Mouse (Mus musculus): ENCODE measurements at regions not wholly inside any gene's neighbourhood (a gene's known extent, or its start where the extent isn't known, plus 50 kb on each side); places are given as distances from the start of the nearest gene placed in this dataset.

DNA sequence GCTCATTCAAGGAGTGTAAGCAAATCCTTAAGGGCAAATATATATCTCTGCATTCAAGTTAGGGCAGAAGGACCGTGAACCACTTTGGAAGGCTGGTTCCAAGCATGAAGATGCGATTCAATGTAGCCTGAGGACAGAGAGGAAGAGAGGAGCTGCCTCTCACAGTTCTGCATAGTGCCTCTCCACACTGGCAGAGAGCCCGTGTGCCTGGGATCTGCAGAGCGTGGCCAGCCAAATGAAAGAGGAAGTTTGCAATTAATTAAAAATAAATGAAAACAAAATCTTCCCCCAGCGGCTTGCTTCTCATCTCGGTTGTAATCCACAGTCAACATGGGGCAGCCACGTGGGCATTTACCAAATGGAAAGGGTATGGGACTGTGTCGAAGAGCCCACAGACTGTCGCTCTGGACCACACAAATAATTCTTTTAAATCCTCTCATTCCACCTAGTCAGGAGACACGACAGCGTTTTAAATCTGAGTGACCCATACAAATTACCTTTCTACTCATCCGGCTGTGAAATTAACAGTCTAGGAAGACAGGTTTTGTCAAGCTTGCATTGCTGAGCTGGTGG is 129.1 kb upstream of the Col1a2 start:
- no peaks in the 10 kb centered on the region for H3K4me1 ChIP-seq (ENCODE audit: control insufficient read depth, insufficient read depth, low read length)
- 64% methylated on average over 12 of the region's 12 CpGs for WGBS
- H3K36me3 ChIP-seq (ENCODE audit: control insufficient read depth, insufficient read depth, low read length): no peaks in the 10 kb centered on the region
- ATAC-seq: 0 out of 2 replicates have a peak, but pooled peaks have one; percentile 51
- no peaks in the 10 kb centered on the region for H3K9me3 ChIP-seq (replicated peaks; ENCODE audit: control insufficient read depth, low read length, poor library complexity, severe bottlenecking)
- no peak overlapping the region for H3K4me2 ChIP-seq (ENCODE audit: low read length)
- H3K27me3 ChIP-seq (ENCODE audit: control insufficient read depth, insufficient read depth, low read depth, low read length): no peaks in the 10 kb centered on the region
- no peak overlapping the region for H3K27ac ChIP-seq (ENCODE audit: low read length)
- no peak overlapping the region for H3K9ac ChIP-seq (ENCODE audit: low read depth, low read length)
- no peak overlapping the region for H3K4me3 ChIP-seq (ENCODE audit: low read depth, low read length)

DNA sequence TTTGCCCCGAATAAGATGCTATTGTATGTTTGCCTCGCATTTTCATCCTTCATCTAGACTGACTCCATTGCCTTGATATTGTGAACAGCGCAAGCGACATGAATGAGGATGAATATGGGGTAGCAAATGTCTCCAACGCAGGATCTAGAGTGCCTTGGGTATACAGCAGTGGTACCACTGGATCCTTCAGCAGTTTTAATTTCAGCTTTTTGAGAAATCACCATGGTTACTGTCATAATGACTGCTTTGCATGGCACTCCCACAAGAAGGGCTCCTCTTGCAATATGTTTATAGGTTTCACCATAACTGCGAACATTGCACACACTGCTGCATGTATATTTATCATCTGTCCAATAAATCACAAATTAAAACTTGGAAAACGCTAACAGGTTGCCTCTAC is 107.8 kb upstream of the Col1a2 start:
- H3K4me3 ChIP-seq (ENCODE audit: low read depth, low read length): no peak overlapping the region
- peaks cover 15% of the 10 kb centered on the region for H3K4me1 ChIP-seq (ENCODE audit: control insufficient read depth, insufficient read depth, low read length)
- no peaks in the 10 kb centered on the region for H3K36me3 ChIP-seq (ENCODE audit: control insufficient read depth, insufficient read depth, low read length)
- H3K9ac ChIP-seq (ENCODE audit: low read depth, low read length): no peak overlapping the region
- H3K4me2 ChIP-seq (ENCODE audit: low read length): no peak overlapping the region
- no peaks in the 10 kb centered on the region for H3K27me3 ChIP-seq (ENCODE audit: control insufficient read depth, insufficient read depth, low read depth, low read length)
- no peaks in the 10 kb centered on the region for H3K9me3 ChIP-seq (replicated peaks; ENCODE audit: control insufficient read depth, low read length, poor library complexity, severe bottlenecking)
- 65% methylated on average over 7 of the region's 7 CpGs for WGBS
- H3K27ac ChIP-seq (ENCODE audit: low read length): no peak overlapping the region
- peak; percentile 26; the same call in 1 of the 2 replicates for ATAC-seq

DNA sequence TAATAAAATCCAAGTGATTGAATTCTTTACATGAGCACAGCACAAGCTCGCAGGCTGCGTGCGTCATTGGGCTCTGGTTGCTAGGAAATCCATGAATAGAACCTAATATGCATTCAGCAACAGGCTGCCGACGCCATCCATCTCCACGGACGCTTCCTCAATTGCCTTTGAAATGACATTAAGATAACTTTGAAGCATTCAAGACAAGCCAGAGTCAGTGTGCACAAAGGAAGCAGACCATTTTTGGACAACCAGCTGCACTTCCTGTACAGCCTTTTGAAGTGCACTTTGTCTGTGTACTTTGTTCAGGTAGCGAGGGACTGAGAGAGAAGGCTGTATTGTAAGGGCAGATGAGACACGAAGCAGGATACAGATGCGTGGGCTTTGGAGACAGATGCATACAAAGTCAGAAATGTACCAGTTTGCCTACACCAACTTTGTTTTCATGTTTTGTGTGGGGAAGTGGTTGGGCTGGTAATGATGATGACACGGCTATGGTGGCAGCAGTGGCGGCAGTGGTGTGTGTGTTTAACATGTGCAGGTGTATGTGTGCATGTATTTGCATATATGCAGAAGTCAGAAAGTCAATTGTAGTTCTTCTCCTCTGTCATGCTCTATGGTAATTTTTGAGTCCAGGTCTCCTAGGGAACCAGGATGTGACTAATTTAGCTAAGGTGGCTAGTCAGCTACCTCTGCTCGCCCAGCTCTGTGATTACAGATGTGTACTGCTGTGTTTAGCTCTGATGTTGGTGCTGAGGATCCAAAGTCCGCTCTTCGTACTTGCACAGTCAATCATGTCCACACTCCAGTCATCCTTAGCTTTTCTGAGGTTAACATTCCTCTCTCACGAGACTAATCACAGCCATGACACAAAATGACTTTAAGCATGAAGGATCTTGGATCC is 106.7 kb upstream of the Col1a2 start:
- peaks cover 15% of the 10 kb centered on the region for H3K4me1 ChIP-seq (ENCODE audit: control insufficient read depth, insufficient read depth, low read length)
- WGBS: 37% methylated on average over 16 of the region's 16 CpGs
- ATAC-seq: peak; percentile 79
- H3K9me3 ChIP-seq (replicated peaks; ENCODE audit: control insufficient read depth, low read length, poor library complexity, severe bottlenecking): no peaks in the 10 kb centered on the region
- no peaks in the 10 kb centered on the region for H3K27me3 ChIP-seq (ENCODE audit: control insufficient read depth, insufficient read depth, low read depth, low read length)
- H3K27ac ChIP-seq (ENCODE audit: low read length): no peak overlapping the region
- H3K36me3 ChIP-seq (ENCODE audit: control insufficient read depth, insufficient read depth, low read length): no peaks in the 10 kb centered on the region
- peak overlapping the region; percentile 45 for H3K4me2 ChIP-seq (ENCODE audit: low read length)
- H3K4me3 ChIP-seq (ENCODE audit: low read depth, low read length): peak overlapping the region; percentile 4; the same call in 1 of the 2 replicates
- no peak overlapping the region for H3K9ac ChIP-seq (ENCODE audit: low read depth, low read length)

DNA sequence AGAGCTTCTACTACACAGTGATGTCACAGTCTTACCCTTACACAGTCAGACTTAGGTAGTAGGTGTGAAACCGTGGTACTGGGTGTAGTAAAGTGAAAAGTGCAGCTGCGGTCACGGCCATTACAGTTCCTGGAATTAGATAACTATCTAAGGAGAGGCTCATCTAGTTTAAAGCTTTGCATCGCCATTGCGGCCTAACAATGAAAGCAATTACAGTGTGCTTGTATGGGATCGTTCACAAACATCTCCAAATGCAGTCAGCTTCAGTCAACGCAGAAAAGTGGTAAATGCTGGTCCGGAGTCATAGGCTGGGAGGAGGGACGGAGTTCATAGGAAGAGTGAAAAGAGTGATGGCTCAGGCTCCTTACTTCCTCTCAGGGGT is 106.0 kb upstream of the Col1a2 start:
- 87% methylated on average over 9 of the region's 9 CpGs for WGBS
- Histone ChIP-seq H3K36me3 (ENCODE audit: control insufficient read depth, insufficient read depth, low read length) (no peaks in the 10 kb centered on the region), H3K4me2 (ENCODE audit: low read length) (no peak overlapping the region), H3K4me1 (ENCODE audit: control insufficient read depth, insufficient read depth, low read length) (peaks cover 15% of the 10 kb centered on the region), H3K27me3 (ENCODE audit: control insufficient read depth, insufficient read depth, low read depth, low read length) (no peaks in the 10 kb centered on the region), H3K4me3 (ENCODE audit: low read depth, low read length) (no peak overlapping the region), H3K9ac (ENCODE audit: low read depth, low read length) (no peak overlapping the region), H3K27ac (ENCODE audit: low read length) (no peak overlapping the region), H3K9me3 (replicated peaks; ENCODE audit: control insufficient read depth, low read length, poor library complexity, severe bottlenecking) (no peaks in the 10 kb centered on the region)
- no peak for ATAC-seq

DNA sequence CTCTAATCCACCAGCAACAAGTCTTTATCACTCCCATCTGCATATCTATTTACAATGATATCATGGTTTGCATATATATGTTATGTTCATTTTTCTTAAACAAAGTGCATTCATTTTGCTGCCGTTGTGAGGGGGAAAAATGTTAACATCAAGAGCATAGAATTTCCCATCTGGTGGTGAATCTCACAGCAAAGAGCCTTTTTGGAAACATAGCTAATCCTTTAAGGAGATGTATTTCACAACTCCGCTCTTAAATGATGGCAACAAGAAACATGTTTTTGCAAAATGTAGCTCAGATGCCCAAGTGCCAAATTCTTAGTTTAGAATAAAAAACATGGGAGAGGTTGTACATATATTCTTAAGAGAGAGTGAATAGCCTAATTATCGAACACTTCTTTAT is 99.3 kb upstream of the Col1a2 start:
- Histone ChIP-seq H3K27me3 (ENCODE audit: control insufficient read depth, insufficient read depth, low read depth, low read length) (no peaks in the 10 kb centered on the region), H3K9ac (ENCODE audit: low read depth, low read length) (no peak overlapping the region), H3K9me3 (replicated peaks; ENCODE audit: control insufficient read depth, low read length, poor library complexity, severe bottlenecking) (no peaks in the 10 kb centered on the region), H3K4me3 (ENCODE audit: low read depth, low read length) (no peak overlapping the region), H3K27ac (ENCODE audit: low read length) (no peak overlapping the region), H3K4me2 (ENCODE audit: low read length) (no peak overlapping the region), H3K4me1 (ENCODE audit: control insufficient read depth, insufficient read depth, low read length) (no peaks in the 10 kb centered on the region), H3K36me3 (ENCODE audit: control insufficient read depth, insufficient read depth, low read length) (no peaks in the 10 kb centered on the region)
- WGBS: 88% methylated on average over 3 of the region's 3 CpGs
- ATAC-seq: no peak

DNA sequence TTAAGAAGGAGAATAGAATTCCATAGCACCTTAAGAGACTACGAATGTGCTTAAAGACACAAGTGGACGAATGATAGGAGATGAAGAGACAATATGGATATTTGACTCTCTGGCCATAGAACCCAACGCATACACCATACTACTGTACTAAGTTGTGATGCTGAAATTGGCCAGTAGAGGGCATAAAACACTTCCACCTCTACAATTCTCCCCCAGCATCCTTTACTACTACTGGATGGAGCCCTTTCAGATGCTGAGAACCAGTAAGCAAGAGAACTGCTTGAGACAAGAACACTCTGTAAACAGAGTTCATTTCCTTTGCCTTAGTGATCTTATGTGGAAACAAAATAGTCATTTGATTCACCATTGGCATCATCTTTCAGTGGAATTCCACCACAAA is 96.9 kb upstream of the Col1a2 start:
- 56% methylated on average over 3 of the region's 3 CpGs for WGBS
- Histone ChIP-seq H3K4me3 (ENCODE audit: low read depth, low read length) (no peak overlapping the region), H3K4me2 (ENCODE audit: low read length) (no peak overlapping the region), H3K27me3 (ENCODE audit: control insufficient read depth, insufficient read depth, low read depth, low read length) (no peaks in the 10 kb centered on the region), H3K9me3 (replicated peaks; ENCODE audit: control insufficient read depth, low read length, poor library complexity, severe bottlenecking) (no peaks in the 10 kb centered on the region), H3K36me3 (ENCODE audit: control insufficient read depth, insufficient read depth, low read length) (no peaks in the 10 kb centered on the region), H3K27ac (ENCODE audit: low read length) (no peak overlapping the region), H3K9ac (ENCODE audit: low read depth, low read length) (no peak overlapping the region), H3K4me1 (ENCODE audit: control insufficient read depth, insufficient read depth, low read length) (no peaks in the 10 kb centered on the region)
- ATAC-seq: no peak

DNA sequence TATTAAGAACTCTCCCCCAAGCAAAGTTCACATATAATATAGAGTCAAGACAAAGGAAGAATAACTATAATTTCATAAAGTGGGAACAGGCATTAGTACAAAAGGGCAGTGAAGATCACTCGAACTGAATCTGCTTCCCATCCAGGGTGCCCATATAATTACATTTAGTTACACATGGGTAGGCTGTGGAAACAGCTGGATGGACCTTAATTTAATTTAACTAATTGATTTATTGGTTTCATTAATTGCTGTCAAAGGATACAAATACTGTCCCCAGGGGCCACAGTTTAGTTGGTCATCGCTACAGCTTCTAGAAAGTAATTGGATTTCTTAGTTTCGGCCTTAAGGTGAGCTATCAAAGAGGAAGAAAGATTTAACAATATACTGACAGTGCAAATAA is 91.4 kb upstream of the Col1a2 start:
- Histone ChIP-seq H3K4me2 (ENCODE audit: low read length) (no peak overlapping the region), H3K27ac (ENCODE audit: low read length) (no peak overlapping the region), H3K36me3 (ENCODE audit: control insufficient read depth, insufficient read depth, low read length) (no peaks in the 10 kb centered on the region), H3K4me3 (ENCODE audit: low read depth, low read length) (no peak overlapping the region), H3K27me3 (ENCODE audit: control insufficient read depth, insufficient read depth, low read depth, low read length) (no peaks in the 10 kb centered on the region), H3K4me1 (ENCODE audit: control insufficient read depth, insufficient read depth, low read length) (peaks cover 6% of the 10 kb centered on the region; the same call in 1 of the 2 replicates), H3K9ac (ENCODE audit: low read depth, low read length) (no peak overlapping the region), H3K9me3 (replicated peaks; ENCODE audit: control insufficient read depth, low read length, poor library complexity, severe bottlenecking) (no peaks in the 10 kb centered on the region)
- 74% methylated on average over 3 of the region's 3 CpGs for WGBS
- ATAC-seq: no peak

DNA sequence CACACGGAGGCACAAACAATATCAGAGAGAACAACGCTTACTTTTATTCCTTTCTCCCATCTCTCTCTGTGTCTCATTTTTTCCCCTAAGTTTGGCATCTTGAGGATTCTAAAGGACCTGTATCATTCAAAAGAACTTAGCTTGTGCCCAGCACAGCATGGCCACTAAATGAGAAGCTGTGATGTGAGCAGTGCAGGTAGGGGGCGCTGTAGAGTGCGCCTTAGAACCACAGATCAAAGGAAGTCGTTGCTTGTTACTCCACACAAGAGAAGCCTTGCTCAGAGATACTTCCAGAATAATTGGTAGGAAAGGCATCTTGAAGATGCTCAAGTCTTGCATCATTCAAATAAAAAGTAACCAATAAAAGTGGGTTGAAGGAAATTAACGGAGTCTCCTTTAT is 90.4 kb upstream of the Col1a2 start:
- 37% methylated on average over 6 of the region's 6 CpGs for WGBS
- Histone ChIP-seq H3K9ac (ENCODE audit: low read depth, low read length) (no peak overlapping the region), H3K4me2 (ENCODE audit: low read length) (no peak overlapping the region), H3K9me3 (replicated peaks; ENCODE audit: control insufficient read depth, low read length, poor library complexity, severe bottlenecking) (no peaks in the 10 kb centered on the region), H3K4me1 (ENCODE audit: control insufficient read depth, insufficient read depth, low read length) (peaks cover 6% of the 10 kb centered on the region; the same call in 1 of the 2 replicates), H3K4me3 (ENCODE audit: low read depth, low read length) (no peak overlapping the region), H3K27ac (ENCODE audit: low read length) (no peak overlapping the region), H3K27me3 (ENCODE audit: control insufficient read depth, insufficient read depth, low read depth, low read length) (no peaks in the 10 kb centered on the region), H3K36me3 (ENCODE audit: control insufficient read depth, insufficient read depth, low read length) (no peaks in the 10 kb centered on the region)
- no peak for ATAC-seq

DNA sequence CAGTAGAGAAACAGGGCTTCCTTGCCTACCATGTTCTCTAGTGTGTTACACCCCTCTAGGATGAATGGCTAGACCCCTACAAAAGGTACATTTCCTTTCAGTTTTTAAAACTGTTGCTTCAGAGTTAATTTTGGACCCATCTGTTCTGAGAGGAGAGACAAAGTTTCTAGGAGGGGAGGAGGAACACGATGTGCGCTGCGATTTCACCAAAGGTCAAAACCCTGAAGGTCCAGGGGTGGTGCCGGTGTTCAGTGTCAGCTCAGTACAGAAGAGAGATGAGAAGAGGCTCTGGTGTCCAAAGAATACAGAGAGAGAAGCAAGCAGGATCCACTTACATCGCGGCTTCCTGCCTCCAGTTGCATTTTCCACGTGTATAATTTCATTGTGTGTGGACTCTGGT is 89.4 kb upstream of the Col1a2 start:
- Histone ChIP-seq H3K9me3 (replicated peaks; ENCODE audit: control insufficient read depth, low read length, poor library complexity, severe bottlenecking) (no peaks in the 10 kb centered on the region), H3K4me1 (ENCODE audit: control insufficient read depth, insufficient read depth, low read length) (peaks cover 6% of the 10 kb centered on the region; the same call in 1 of the 2 replicates), H3K27ac (ENCODE audit: low read length) (no peak overlapping the region), H3K36me3 (ENCODE audit: control insufficient read depth, insufficient read depth, low read length) (no peaks in the 10 kb centered on the region), H3K27me3 (ENCODE audit: control insufficient read depth, insufficient read depth, low read depth, low read length) (no peaks in the 10 kb centered on the region), H3K9ac (ENCODE audit: low read depth, low read length) (no peak overlapping the region), H3K4me2 (ENCODE audit: low read length) (no peak overlapping the region), H3K4me3 (ENCODE audit: low read depth, low read length) (no peak overlapping the region)
- ATAC-seq: no peak
- WGBS: 89% methylated on average over 7 of the region's 7 CpGs
